Comparison of ENCODE assay signal across 22 mouse cellular contexts in the genomic region with DNA sequence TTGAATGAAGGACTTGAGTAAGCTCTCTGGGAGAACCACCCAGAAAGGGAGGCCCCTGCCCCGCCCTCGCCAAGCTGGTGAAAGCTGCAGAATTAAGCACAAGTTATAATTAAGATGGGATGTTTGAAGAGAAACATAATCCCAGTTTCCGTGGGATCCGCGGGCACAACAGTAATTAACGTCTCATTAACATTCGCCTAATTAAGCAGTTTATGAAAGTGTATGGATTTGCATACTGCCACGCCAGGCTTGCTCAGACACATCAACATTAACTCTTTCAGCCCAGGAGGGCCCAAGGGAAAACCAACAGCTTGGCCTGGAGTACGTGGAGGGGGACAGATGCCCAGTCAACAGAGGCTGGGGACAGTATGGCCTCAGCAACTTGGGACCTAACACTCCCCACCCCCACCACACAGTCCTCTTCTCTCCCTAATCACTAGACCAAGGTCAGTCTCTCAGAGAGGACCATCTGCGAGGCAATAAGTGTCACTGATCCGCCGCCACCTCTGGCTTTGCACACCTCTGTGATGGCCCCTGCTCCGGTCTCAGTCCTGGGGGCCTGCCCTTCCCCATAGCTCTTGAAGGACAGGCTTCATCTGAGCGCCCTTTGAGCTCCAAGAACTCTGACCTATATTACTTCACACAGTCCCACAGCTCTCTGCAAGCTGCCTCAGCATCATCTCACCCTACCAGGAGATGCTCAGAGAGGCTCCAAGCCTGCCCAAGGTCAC. TPM values are rescaled to one million over a fixed set of nuclear protein-coding genes. Genes with fewer than 3 reads are reported as not detected.
DNase-seq lines count a peak whose midpoint lies in the region; ATAC-seq and TF ChIP-seq lines count a peak whose summit lies in the region.
"Had no signal": no experiment of that assay in that cellular context is flagged by ENCODE, and none has a peak within 500 bp of the region (broad histone marks: within the 10 kb centered on the region; RNA-seq: fewer than 3 reads in every experiment).

No protein-coding gene starts in this region.

- peak overlapping the region; percentile 32; the same call in 1 of the 2 replicates for H3K27ac ChIP-seq in left cerebral cortex, adult 2 months
- no peak overlapping the region for H3K27ac ChIP-seq in forebrain, embryonic 12.5 days
- H3K27ac ChIP-seq in hindbrain, embryonic 16.5 days (ENCODE audit: low read depth, low read length): no peak overlapping the region
- H3K27ac ChIP-seq: embryonic facial prominence, embryonic 12.5 days; heart, adult 2 months; macrophage; neural tube, embryonic 12.5 days had no signal

- H3K4me2 ChIP-seq in forebrain, embryonic 12.5 days: no peak overlapping the region
- H3K4me2 ChIP-seq in hindbrain, embryonic 16.5 days (ENCODE audit: low read length): no peak overlapping the region
- H3K4me2 ChIP-seq: embryonic facial prominence, embryonic 12.5 days; lung, embryonic 14.5 days; neural tube, embryonic 12.5 days had no signal

- intact Hi-C loops in left cerebral cortex, adult 2 months (cut with DNase I): no loop called here
- intact Hi-C loops in left cerebral cortex, postnatal 14 days (cut with DNase I): no loop called here

- ATAC-seq in forebrain, embryonic 12.5 days (ENCODE audit: low FRiP score): peak; percentile 77
- peak; percentile 55 for ATAC-seq in hindbrain, embryonic 16.5 days
- ATAC-seq: activated CD4-positive, CD25-positive, alpha-beta regulatory T cell, adult 4 months; Patski had no signal

- no peaks in the 10 kb centered on the region for H3K36me3 ChIP-seq in E14TG2a.4 (ENCODE audit: insufficient read depth, low read length)
- no peaks in the 10 kb centered on the region for H3K36me3 ChIP-seq in forebrain, embryonic 12.5 days (replicated peaks)
- 0 out of 2 replicates have a peak, but pooled peaks cover 2% of the 10 kb centered on the region for H3K36me3 ChIP-seq in hindbrain, embryonic 16.5 days (ENCODE audit: control insufficient read depth, insufficient read depth, low read length)
- H3K36me3 ChIP-seq: embryonic facial prominence, embryonic 12.5 days; neural tube, embryonic 12.5 days had no signal

- no peak overlapping the region for H3K4me3 ChIP-seq in left cerebral cortex, adult 2 months
- H3K4me3 ChIP-seq in E14TG2a.4 (replicated peaks; ENCODE audit: low read length): peak overlapping the region; percentile 24; the same call in 1 of the 2 replicates
- H3K4me3 ChIP-seq in forebrain, embryonic 12.5 days (replicated peaks): no peak overlapping the region
- no peak overlapping the region for H3K4me3 ChIP-seq in hindbrain, embryonic 16.5 days (ENCODE audit: low read length)
- H3K4me3 ChIP-seq: embryonic facial prominence, embryonic 12.5 days; heart, adult 2 months; neural tube, embryonic 12.5 days had no signal

- no peak overlapping the region for H3K9ac ChIP-seq in forebrain, embryonic 12.5 days
- H3K9ac ChIP-seq in hindbrain, embryonic 16.5 days (ENCODE audit: low read depth, low read length): no peak overlapping the region
- H3K9ac ChIP-seq: embryonic facial prominence, embryonic 12.5 days; lung, embryonic 14.5 days; neural tube, embryonic 12.5 days had no signal

- 0 out of 2 replicates have a peak, but pooled peaks cover 6% of the 10 kb centered on the region for H3K9me3 ChIP-seq in E14TG2a.4 (ENCODE audit: low read length)
- no peaks in the 10 kb centered on the region for H3K9me3 ChIP-seq in forebrain, embryonic 12.5 days
- H3K9me3 ChIP-seq in hindbrain, embryonic 16.5 days (ENCODE audit: control insufficient read depth, low read length): no peaks in the 10 kb centered on the region
- H3K9me3 ChIP-seq: embryonic facial prominence, embryonic 12.5 days; neural tube, embryonic 12.5 days had no signal

- 48% methylated on average over 14 of the region's 14 CpGs for WGBS in forebrain, embryonic 12.5 days
- 51% methylated on average over 14 of the region's 14 CpGs for WGBS in hindbrain, embryonic 16.5 days

- no peak for DNase-seq in left cerebral cortex, adult 2 months (ENCODE audit: extremely low spot score in 1 of 2, low spot score in 2 of 2)
- DNase-seq in left cerebral cortex, postnatal 14 days (ENCODE audit: low spot score in 2 of 2): no peak
- DNase-seq in liver: no peak
- no peak for DNase-seq in kidney, adult 18-20 months
- DNase-seq in ovary, postnatal 14 days (ENCODE audit: low spot score): no peak
- DNase-seq: adrenal gland, postnatal 25 days; cerebellum, adult 2 months; gastrocnemius, postnatal 14 days; heart, adult 2 months; kidney, adult 9 months; kidney, postnatal 36 days; lung, embryonic 14.5 days; thymus, postnatal 25 days had no signal

- no peak for TF ChIP-seq CTCF in left cerebral cortex, adult 2 months (IDR thresholded peaks at IDR 0.05)
- no peak for TF ChIP-seq CTCF in E14TG2a.4 (conservative IDR thresholded peaks at IDR 0.05; ENCODE audit: low read length)

- H3K4me1 ChIP-seq in E14TG2a.4 (replicated peaks; ENCODE audit: low read depth, low read length): peaks cover 23% of the 10 kb centered on the region
- H3K4me1 ChIP-seq in forebrain, embryonic 12.5 days: peaks cover 11% of the 10 kb centered on the region
- H3K4me1 ChIP-seq in hindbrain, embryonic 16.5 days (ENCODE audit: control insufficient read depth, insufficient read depth, low read depth, low read length): peaks cover 12% of the 10 kb centered on the region
- H3K4me1 ChIP-seq: embryonic facial prominence, embryonic 12.5 days had no signal

- H3K27me3 ChIP-seq in E14TG2a.4 (ENCODE audit: insufficient read depth, low read length): 0 out of 2 replicates have a peak, but pooled peaks cover 9% of the 10 kb centered on the region
- peaks cover 78% of the 10 kb centered on the region for H3K27me3 ChIP-seq in forebrain, embryonic 12.5 days
- H3K27me3 ChIP-seq in hindbrain, embryonic 16.5 days (replicated peaks; ENCODE audit: control insufficient read depth, insufficient read depth, low read length): 0 out of 2 replicates have a peak, but pooled peaks cover 5% of the 10 kb centered on the region
- H3K27me3 ChIP-seq: embryonic facial prominence, embryonic 12.5 days; neural tube, embryonic 12.5 days had no signal

RNA-seq across cellular contexts. Expression of gene Lingo1, which starts 49.9 kb away (rescaled TPM):
- total RNA-seq in left cerebral cortex, adult 2 months (2021): 100 to 1,000 TPM; 481 to 504 TPM
- total RNA-seq in left cerebral cortex, postnatal 14 days (2021): 100 to 1,000 TPM; 490 to 503 TPM
- 9.4 and 10.5 TPM in 2 replicates for polyA plus RNA-seq in forebrain, embryonic 12.5 days (2016; fragmentation: Nextera tagmentation; extraction: Ambion mirVana)
- 79.4 and 80.7 TPM in 2 replicates for polyA plus RNA-seq in hindbrain, embryonic 16.5 days (2015; fragmentation: Nextera tagmentation; extraction: Ambion mirVana)
- total RNA-seq: common myeloid progenitor, adult 5-6 weeks had no signal
- polyA plus RNA-seq: activated CD4-positive, CD25-positive, alpha-beta regulatory T cell, adult 4 months; macrophage had no signal
